Mouse (Mus musculus) monocyte, adult 5-6 weeks (primary cell): ENCODE data around the gene A930017K11Rik. TPM values are rescaled to one million over a fixed set of nuclear protein-coding genes. Genes with fewer than 3 reads are reported as not detected.

Source experiments
- ATAC-seq: fragments of 153-309, 156-312 bp; replicated peaks from 2 replicates; pipeline ENCODE4 v1.8.0; 2017; ENCODE audit warnings: mild to moderate bottlenecking; ENCODE audit not compliant: low TSS enrichment, insufficient number of reproducible peaks, severe bottlenecking, poor library complexity, low FRiP score
- total RNA-seq: library from RNA; stranded (forward); fragments of 200-1000, 200-491, 200-594 nt; gene quantifications from 3 replicates; pipeline ENCODE4 v1.2.3, GENCODE M21; 2017

The A930017K11Rik gene
- total RNA-seq = not detected in 3 replicates

- ATAC-seq = no peak
Observed at GRCm38 (mm10) chr17:25951803-25952623, at the start of gene A930017K11Rik. Gene A930017K11Rik, minus strand, starts transcription at chr17:25952565.

- ATAC-seq = no peak
Observed at GRCm38 (mm10) chr17:25998425-25998824, 46.1 kb upstream of the A930017K11Rik start.

- no peak for ATAC-seq
Observed at GRCm38 (mm10) chr17:25993489-25993888, 41.1 kb upstream of the A930017K11Rik start.

- ATAC-seq = no peak
Observed at GRCm38 (mm10) chr17:25992274-25992673, 39.9 kb upstream of the A930017K11Rik start.

DNA sequence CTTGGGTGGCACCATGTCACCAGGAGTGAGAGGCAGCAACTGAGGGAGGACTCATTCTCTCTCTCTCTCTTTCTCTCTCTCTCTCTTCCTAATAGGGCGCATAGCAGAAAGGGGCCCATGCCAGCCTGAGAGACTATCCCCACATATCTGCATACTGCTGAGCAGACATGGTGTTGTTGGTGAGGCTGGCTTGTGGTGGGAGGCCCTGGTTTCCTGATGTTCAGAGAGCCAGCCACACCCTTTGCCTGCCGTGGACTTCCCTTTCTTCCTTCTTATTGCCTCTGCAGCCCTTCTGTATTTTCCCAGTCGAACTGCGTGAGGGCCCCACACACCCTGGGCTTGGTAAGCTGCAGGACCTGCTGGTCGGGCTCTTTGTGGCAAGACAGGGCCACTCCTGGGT, 38.0 kb upstream of the A930017K11Rik start:
- peak; percentile 48 for ATAC-seq

GRCm38 (mm10) chr17:25985306-25986294, 33.2 kb upstream of the A930017K11Rik start, which contains the start of gene Capn15:
Gene Capn15, minus strand, starts transcription at chr17:25985796.
- ATAC-seq = peak; percentile 88

DNA sequence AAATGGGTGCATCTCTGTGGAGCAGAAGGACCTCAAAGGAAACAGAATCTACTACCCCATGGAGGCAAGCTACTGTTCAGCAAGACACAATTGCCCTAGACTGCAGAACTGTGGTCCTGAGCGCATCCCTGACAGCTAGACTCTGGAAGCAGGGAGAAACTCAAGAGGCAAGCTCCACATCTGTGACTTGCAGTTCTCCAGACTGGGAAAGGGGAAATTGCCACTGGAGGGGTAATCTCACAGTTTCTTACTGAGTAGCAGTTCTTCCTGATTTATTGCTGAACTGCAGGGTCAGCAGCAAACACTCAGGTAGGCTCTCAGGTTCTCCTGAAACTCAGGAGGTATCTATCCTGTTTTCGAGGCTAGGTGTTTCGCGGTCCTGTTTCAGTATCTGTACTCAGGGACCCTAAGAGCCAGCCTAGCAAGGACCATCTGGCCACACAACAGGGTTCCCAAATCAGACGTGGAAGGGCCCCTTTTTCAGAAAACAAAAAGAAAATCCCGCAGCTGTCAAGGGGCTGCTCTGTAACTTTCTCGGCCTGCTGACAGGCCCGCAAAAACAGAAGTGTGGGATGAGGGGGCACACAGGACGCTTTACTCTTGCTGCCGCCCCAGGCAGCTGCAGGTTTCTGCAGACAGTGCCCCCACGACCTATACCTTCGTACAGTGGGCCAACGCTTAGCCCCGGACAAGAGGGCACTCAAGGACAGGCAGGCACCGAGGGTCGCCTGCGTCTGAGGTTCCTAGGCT, 32.4 kb upstream of the A930017K11Rik start:
- ATAC-seq = no peak

DNA sequence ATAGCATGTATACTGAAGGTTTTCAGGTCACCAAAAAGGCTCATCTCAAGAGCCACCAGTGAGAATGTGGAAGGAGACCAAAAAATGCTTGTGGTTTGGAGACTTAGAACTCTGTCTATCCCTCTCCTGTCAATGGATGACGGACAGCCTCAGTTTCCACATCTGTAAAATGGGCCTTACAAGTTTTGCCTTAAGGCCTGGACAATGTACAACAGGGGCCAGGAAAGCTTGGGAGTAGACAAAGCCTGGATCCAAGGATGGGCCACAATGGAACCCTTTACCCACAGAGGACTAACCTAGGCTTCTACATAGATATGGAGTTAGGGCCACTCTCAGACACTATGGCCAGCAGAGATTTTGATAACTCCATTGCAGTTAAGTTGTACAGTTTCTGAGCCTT, 31.7 kb upstream of the A930017K11Rik start:
- ATAC-seq = no peak

DNA sequence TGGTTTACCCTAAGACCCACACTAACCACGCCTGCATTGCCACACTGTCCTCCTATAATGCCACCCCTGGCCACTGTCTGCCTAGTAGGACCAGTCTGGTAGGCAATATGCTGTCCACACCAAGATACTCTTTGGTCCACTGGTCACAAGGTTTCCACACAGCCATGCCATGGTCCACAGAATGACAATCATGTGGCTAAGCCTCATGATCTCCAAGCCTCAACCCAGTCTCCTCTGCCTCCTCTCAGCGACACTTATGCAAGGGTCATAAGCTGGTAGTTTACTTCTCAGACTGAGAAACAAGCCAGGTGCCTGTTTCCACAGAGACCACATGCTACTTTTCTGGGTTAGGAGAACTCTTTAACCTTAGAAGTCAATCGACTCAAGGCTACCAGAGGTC, 30.5 kb upstream of the A930017K11Rik start:
- ATAC-seq = no peak

GRCm38 (mm10) chr17:25980854-25981253, 28.5 kb upstream of the A930017K11Rik start:
- no peak for ATAC-seq

DNA sequence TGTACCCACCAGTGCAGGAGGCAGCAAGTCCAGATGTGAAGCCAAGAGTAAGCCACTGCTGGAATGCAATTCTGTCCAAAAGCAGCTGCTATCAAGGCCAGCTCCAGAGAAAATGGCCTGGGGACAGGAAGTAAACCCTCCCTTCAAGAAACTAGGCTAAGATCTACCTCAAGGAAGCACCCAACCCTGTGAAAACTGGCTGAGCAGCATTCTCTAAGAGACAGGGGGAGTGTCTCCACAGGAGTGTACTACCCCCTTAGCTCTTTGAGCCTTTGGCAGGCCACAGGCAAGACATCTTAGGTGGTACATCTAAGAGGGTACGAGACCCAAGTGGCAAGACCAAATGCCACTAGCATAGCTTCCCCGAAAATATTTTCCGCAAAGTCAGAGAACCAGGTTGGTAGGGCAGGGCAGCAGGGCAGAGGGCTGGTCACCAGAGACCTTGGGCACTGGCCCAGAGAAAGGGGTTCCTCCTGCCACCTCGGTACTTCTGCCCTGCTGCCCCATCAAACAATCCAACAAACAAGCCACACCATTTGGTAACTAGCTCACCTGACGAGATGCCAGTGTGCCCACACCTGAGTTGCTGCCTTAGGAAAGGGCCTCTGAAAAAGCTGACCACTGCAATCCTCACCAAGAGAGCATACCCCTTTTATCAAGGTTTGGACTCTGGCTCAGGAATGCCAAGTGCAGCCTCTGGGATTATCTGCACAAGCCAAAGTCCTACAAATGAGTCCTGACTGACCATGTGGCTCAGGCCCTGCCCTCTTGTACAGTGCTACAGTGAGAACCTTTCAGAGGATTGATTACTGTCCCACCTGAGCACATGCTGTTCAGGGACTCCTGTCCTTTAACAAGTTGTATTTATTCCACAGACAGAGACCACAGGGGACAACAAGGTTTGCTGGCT, 27.7 kb upstream of the A930017K11Rik start:
- ATAC-seq = no peak

DNA sequence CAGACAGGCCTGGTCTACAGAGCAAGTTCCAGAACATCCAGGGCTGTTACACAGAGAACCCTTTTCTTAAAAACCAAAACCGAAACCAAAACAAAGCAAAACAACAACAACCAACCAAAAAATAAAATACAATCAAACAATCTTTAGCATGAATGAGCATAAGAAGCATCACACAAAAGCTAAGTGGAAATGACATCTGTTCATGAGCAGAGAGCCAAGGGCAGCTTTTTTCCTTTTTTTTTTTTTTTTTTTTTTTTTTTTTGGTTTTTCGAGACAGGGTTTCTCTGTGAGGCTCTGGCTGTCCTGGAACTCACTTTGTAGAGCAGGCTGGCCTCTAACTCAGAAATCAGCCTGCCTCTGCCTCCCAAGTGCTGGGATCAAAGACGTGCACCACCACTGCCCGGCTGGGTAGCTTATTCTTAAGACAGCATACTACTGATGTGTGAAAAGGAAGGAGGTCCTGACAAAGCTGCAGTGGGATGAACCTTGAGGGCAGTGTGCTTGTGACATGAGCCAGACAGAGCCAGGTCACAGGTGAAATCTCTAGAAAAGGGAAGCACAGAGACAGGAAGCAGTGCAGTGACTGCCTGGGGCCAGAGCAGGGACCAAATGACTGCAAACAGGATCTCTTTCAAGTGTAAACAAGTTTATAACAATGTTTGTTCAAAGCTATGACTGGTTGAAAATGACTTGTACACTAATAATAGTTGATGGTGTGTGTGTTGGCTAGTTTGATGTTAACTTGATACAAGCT, 18.8 kb upstream of the A930017K11Rik start:
- ATAC-seq = no peak

GRCm38 (mm10) chr17:25970448-25970847, 18.1 kb upstream of the A930017K11Rik start:
- no peak for ATAC-seq

DNA sequence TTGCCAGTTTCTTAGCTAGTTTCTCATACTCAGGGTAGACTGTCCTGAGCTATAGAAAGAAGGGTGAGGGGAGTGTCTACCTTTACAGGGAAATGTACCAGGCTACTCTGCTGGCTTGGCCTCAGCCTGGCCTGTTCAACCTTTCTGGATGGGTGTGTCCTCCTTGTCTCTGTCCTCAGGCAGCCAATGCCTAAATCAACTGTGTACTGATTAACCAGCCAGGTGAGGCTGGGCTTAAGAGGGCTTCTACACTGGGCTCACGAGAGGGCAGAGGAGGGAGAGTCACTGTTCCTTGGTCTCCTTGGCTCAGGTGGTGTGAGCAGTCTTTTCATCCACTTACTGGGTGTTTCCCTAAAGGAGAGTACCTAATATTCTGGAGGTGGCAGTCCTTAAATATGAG, 15.8 kb upstream of the A930017K11Rik start:
- no peak for ATAC-seq

DNA sequence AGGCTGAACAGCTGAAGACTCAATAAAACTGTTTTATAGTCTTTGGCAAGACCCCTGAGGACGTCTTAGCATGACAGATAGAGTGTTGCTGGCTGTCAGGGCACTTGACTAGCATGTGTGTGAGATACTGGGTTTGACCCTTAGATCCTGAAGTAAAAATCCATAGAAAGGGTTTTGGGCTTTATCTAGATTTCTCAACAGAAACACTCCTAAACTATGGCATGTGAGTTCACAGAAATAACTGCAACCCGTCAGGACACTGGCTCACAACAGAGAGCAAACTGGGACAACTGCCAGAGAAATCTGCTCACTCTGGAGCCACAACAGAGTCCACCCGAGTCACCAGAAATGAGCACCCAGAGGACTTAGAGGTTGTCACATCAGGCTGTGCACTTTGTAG, 15.3 kb upstream of the A930017K11Rik start:
- no peak for ATAC-seq

DNA sequence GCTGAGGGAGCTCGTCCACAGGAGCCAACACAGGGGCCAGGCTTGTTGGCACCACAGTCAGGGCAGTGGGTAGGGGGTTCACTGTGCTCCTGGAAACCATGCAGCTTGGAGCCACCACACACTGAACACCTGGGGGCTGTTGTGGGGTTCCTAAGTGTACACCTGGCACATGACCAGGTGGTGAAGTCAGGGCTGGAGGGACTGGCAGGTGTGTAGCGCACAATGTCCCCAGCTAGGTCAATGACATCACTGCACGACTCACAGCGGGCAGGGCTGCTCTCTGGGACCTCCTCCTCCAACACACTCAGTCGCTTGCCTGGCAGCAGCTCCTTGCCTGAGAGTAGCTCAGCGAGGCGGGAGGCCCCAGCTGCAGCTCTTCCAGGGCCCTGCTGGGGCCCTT, 11.9 kb upstream of the A930017K11Rik start:
- ATAC-seq = no peak

DNA sequence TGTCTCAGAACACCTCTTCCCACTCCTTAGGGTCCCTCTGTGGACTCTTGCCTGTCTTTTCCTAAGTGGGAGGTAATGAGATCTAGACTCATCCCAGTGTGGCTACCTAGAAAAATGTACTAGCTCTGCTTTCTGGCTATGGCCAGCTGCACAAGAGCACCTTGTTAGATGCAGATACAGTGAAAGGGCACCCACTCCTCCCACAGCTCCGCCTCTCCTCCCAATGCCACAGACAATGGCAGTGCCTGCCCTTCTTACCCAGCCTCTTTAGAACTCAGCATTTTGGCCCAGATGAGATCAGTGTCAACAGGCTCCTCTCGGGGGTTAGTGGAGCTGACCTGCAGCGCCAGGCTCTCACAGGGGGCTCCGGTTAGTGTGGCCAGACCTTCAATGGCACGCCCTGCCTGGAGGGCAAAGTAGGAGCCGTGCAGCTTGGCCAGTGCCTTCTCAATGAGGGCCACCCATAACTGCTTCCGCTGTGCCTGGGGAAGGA, 10.1 kb upstream of the A930017K11Rik start:
- ATAC-seq = no peak
